Mouse (Mus musculus): Measurements from ENCODE around the gene Ankrd27.
"Not testable (repeated sequence)": the region's sequence is repeated elsewhere in the genome, so short reads cannot be mapped to it uniquely, and the experiment has no call there.

Ankrd27 gene

DNA sequence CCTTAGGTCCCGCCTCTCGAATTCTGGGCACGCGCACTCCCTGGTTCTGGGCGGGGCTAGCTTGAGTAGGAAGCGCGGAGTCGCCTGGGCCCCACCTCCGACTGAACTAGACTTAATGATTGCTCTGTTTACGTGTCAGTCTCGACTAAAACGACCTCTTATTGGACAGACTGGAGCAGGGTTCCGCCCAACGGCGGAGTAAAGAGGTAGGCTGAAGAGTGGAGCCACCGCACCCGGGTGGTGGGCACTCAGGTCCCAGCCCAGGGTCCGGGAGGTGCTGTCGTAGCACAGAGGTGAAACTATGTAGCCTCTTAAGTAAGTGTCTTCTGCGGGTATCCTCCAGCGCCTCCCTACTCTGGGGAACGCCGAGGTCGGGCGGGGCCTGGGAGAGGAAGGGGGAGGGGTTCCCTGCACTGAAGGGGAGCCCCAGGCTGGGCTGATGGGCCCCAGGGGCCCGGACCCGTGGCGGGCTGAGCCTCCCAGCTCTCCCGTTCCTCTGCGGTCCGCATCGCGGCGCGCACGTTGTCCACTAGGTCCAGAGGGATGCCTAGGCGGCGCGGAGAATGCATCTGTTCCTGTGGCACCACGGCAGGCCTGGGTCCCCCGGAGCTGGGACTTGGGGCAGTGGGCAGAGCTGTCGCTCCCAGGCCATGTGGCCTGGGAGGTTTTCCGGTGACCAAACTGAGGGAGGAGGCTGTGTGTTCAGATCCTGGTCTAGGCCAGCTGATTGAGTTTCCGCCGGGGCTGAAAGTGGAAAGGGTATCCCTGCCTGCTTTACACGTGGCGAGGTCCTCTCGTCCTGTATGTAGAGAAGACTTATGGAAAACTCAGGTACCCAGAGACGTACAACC lies at the start of gene Ankrd27:
Ankrd27 (plus strand) TSS at position 190 of the 851 bp plus-strand sequence.
- peak; percentile 92 for DNase-seq

DNA sequence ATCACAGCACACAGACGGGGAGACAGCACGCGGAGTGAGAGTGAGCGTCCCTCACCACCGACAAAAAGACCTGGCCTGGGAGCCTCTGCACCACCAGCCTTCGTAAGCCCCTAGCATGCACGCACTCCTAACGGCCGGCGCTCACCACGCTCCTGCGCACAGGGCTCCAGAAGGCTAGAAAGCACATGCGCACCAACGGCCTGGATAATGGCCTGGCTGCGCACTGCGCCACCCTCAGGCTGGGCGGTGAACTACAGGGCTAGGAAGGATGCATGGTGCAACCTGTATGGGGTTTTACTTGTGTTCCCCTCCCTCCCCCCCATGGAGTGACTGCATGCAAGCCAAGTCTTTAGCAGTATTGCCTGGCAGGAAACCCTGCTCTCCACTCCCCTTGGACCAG lies 48.5 kb upstream of the Ankrd27 start, which contains the start of gene Tdrd12:
Tdrd12 (minus strand) TSS at position 184 of the 400 bp plus-strand sequence.
- no peak for DNase-seq

DNA sequence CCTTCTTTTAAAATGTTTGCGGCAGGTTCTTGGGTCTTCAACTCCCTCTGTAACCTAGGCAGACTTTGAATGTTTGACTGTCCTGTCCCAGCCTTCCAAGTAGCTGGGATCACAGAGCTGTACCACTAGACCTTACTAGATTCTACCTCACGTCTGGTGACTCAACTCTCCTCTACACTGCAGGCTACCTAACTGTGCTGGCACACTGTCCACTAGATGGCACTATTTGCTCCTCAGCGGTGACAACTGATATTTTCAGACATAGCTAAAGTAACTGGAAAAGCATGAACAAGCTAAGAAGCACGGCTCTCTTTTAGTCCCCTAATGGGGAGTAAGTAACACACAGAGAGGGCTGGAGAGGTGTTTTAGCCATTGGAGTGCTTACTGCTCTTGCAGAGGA lies 40.2 kb upstream of the Ankrd27 start:
- DNase-seq: peak; percentile 27

DNA sequence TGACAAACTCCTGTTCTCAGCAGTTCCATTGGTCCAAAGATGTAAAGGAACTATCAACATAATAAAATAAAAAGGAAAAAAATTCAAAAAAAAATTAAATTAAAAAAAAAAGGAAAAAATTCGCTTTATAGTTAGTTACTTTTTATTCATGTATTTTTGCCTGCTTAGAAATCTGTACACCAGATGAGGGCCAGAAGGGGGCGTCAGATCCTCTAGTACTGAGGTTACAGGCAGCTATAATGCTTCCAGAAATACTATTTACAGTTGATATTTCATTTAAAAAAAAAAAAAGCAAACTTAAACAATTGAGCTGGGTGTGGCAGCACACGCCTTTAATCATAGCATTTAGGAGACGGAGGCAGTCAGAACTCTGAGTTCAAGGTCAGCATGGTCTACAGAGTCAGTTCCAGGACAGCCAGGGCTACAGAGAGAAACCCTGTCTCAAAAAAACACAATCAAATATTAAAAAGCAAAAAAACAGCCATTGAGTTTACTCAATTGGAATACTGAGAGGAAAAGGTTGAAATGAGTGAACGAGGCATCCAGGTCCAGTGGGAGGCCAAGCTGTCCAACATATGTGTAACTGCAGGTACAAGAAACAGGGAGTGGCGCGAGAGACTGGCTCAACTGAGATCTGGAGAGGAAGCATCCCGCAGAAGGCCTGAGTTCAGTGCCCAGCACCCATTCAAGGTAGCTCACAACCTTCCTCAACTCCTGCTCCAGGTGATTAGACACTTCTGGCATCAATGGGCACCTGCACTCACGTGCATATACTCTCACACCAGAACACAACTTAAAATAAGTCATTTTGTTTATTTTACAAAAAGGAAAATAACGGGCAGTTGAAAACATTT lies 32.1 kb upstream of the Ankrd27 start:
- peak; percentile 19 for DNase-seq

DNA sequence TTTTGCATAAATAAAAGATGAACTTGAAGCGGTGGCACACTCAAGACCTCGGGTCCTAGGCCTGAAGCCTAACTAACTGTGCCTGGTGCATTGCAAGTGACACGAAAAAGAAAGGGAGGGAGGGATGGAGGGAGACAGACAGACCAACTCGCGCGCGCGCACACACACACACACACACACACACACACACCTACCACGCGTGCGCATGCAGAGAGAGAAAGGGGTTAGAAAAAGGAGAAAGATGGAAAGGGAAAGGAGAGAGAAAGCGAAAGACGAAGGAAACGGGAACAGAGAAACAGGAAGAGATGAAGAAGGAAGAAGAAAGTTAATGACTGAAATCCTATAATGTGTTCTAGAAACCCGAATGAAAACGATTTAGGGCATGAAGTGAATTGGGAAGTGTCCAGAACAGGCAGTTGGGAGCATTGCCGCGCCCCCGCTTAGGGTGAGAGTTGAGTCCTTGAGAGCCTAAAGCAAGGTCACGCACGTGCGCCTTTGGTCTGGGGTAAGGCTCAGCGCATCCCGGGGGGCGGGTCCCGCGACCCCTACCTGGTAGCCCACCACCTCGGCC lies 31.4 kb upstream of the Ankrd27 start:
- peak; percentile 38 for DNase-seq

DNA sequence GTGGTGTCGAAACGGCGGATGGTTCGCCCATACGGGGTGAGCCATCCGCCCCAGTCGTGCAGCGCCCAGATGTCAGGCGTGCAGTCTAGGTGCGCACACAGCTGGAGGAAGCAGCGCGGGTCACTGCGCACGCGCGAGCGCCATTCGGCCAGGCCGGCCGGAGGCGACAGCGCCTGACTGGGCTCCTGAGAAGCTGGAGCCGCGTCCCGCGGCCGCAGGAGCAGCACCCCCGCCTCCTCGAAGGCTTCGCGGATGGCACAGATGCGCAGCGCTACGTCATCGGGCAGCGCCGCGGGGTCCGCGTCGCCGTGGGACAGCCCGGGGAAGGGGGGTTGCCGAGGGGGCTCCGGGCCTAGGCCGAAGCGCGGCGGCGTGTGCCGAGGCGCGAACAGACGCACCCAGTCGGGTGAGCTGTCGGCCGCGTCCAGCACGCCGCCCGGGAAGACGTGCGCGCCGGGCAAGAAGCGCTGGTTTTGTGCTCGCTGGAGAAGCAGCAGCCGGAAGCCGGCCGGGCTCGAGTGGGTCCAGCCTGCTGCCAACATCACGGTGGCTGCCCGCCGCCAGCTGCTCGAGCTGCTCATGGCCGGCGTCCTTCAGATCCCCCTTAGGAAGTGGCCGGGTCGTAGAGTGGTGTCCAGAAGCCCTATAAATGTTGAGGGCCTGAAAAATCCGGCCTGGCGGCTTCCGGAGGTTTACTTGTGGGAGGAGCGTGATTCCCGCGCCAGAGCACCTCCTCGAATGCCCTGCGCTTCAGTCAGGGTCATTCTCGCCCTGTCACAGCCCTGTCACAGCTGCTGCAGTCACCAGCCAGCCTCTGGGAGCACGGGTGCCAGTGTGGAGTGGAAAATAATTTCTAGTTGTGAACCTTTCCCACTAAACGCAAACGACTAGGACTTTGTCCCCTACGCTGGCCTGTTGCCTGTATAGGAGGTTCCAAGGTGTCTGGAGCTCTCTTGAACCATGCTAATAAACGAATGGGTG lies 30.5 kb upstream of the Ankrd27 start:
- DNase-seq: peak; percentile 80

DNA sequence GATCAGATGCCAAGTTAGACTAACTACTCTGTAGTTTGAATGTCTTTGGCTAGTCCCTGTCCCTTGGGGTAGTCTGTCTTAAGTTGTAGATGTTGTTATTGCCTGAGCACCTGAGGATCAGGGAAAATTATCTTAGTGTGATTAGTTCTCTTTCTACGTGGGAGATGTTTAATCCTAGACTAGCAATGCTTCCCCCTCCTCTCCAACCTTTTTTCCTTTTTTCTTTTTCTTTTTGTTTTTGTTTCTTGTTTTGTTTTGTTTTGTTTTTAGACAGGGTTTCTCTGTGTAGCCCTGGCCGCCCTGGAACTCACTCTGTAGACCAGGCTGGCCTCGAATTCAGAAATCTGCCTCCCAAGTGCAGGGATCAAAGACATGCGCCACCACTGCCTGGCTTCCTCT lies 29.8 kb upstream of the Ankrd27 start, which contains the start of gene Nudt19:
Nudt19 (minus strand) TSS at position 100 of the 399 bp plus-strand sequence.
- no peak for DNase-seq

DNA sequence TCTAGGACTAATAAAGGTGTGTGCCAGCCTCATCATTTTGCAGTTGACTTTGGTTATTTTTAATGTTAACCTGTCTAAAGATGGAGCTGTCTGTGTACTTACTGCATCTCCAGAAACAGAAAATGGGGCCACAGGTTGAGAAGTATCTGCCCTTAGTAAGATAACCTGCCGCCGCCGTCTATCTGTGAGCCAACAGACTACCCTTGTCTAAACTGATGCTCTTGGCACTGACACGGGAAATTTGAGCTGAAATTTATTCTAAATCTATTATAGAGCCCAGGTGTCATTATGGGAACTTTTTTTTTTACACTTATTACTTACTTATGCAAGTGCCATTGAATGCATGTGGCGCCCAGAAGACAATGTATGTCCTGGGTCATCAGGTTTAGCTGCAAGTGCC lies 29.1 kb upstream of the Ankrd27 start:
- DNase-seq: no peak

DNA sequence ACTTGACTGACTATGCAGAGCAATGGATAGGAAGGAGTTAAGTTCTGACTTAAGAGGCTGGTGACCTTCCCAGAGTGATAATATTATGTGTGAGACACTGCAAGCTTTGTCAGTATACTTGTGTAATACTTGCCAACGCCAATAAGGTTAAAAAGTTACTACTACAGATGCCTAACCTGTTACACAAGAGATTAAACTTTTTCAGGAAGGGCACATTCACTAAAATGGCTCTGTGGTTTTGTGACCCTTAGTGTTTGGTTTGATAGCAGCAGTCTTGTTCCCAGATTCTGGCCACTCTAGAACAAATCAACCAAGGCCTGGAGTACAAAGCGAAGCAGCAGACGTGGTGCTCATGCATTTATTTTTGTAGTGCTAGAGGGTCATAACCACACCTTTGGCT lies 28.5 kb upstream of the Ankrd27 start:
- DNase-seq: no peak

DNA sequence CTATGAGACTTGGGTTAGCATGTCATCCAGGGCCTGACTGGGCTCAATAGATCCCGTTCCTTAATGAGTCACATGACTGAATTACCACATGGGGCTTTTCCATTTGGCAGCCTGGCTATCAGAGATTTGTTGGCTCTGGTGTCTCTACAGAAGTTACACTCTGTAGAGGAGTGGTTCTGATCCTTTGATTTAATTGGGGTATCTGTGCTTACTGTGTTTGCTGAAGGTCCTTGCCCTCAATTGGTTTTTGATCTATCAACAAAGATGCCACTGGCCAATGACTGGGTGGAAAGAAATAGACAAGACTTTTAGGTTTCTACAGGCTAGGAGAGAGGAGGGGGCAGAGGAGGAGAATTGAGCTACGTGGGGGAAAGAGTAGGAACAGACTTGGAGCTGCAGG lies 27.4 kb upstream of the Ankrd27 start:
- DNase-seq: no peak

DNA sequence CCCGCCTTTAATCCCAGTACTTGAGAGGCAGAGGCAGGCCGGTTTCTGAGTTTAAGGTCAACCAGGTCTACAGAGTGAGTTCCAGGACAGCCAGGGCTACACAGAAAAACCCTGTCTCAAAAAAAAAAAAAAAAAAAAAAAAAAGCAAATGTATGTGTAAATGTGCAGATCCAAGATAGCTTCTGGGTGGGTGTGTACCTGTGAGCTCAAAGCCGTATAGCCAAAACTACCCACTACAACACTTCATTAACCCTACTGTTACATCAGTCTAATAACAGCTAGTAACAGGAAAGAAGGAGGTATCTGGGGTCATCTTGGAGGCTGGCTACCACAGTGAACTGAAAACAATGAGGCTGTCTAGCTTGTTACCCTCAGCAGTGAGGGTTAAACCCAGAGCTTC lies 26.2 kb upstream of the Ankrd27 start:
- DNase-seq: no peak

DNA sequence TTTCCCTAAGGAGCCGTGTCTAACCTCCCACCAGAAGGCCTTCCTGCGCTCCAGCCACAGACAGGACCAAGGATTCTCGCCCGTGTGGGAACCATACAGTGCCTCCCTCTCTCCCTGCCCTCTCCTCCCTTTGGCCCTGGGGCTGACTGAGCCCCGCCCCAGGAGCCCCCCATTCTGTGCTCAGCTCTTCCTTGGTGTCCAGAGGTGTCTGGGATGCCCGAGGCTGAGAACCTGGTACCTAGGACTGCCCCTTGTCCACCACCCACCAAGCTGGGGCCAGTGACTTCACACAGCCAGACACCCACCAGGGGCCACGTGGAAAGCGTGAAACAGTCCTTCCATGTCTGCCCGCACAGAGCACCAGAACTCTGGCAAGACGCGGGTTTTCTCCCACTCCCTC lies 23.0 kb upstream of the Ankrd27 start:
- no peak for DNase-seq

DNA sequence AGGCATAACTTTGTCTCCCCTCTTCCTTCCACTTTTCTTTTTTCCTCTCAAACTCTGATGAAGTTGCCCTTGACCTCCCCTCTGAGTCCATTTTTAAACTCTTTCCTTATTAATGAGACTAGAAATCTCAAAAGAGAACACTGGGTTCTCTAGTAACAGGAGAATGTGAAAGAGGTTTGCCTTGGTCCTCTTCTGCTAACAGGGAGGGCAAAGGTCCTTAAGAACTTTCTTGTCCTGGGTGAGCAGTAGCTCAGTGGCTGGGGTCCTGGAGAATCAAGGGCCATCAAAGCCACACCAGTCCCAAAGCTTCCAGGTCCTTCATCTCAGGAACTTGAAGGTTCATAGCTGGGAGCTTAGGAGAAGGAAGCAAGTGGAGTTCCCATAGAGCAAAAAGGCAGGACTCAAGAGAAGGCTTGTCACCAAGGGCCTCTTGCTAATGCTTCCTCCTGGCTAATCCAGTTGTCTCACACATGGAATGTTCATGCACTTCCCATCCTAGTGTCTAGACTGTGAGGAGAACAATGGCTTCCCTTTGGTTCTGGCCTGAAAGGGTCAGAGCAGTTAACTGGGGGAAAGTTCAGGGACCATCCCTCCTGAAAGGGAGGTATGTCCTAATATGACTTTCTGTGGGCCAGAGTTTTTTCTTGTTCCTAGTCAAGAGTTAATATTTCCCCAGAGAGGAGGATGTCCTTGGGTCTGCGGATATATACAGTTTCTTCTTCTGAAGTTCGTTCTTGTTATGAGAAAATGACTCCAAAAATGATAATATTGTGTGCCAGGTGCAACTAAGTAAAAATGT lies 21.8 kb upstream of the Ankrd27 start:
- no peak for DNase-seq

DNA sequence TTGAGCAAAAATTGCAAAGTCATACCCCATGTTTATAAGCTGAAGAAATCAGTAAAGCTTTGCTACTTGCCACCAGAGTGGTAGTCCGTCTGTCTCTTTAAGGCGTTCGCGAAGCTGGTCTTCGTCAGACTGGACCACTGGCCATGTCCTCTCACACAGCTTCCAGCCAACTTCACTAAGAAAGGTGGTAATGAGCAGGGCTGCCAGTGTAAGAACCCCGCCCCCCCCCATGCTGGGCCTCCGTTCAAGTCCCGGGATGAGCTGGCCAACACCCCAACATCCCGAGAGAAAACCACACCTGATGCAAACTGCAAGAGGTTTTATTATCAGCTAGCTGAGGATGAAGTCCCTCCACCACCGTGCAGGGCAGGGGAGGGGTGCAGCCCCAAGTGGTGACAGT lies 21.2 kb upstream of the Ankrd27 start:
- DNase-seq: not testable (repeated sequence)

DNA sequence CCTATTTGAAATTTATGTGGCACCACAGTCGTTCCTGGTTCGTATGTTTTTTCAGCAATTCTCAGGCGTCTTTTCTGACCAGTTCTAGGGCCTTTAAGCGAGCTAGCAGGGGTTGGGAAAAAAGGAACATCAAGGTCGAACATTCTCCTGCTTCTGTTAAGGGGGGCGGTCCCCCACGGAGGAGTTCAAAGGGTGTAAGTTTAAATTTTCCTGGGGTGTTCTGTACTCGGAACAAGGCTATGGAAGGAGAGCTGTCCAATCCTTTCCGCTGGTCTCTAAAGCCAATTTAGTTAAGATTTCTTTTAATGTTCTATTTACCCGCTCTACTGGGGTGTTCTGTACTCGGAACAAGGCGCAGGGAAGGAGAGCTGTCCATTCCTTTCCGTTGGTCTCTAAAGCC lies 20.1 kb upstream of the Ankrd27 start:
- not testable (repeated sequence) for DNase-seq

DNA sequence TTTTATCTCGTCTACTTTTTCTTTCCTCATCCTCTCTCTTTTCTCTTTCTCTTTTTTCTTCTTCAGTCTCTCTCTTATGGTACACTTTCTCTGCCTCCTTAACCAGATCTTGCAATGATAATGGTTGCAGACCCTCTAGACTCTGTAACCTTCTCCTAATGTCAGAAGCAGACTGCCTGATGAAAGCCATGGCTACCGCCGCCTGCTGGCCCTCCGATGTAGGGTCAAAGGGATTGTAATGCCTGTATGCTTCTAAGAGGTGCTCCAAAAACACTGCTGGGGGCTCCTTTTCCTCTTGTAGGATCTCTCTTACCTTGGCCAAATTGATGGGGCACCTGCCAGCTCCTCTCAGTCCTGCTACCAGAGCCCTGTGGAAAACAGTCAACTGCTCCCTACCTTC lies 16.3 kb upstream of the Ankrd27 start:
- not testable (repeated sequence) for DNase-seq

DNA sequence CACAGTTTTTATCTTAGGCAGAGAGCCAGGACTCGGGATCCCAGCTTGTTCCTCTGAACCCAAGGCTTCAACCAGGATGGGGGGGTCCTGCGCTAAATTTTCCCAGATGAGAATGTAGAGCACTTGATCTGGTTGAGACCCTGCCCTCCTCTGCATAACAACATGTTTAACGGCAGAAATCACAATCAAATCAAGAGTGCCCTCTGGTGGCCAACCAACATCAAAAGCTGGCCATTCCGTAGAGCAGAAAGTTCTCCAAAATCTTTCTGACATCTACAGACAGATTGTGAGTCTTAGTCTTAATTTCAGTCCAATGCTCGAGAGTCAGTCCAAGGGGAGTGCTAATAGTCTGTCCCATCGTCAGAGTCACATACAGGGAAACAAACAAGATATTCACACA lies 15.2 kb upstream of the Ankrd27 start:
- DNase-seq: not testable (repeated sequence)

DNA sequence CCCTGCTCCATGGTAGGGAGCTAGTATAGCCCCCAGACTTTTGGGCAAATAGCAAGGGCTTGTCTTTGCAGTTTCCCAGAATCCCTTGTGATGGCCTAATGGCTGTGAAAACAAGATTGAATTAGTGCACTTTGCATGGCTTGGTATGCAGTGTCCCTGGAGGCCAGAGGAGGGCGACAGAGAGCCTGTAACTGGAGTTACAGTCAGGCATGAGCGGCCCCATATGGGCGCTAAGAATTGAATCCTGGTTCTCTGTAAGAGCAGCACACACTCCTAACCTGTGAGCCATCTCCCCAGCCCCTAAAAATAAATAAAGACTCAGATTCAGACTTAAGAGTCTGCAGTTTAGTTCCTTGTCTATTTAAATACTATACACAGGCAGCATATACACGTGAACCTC lies 6.2 kb upstream of the Ankrd27 start:
- no peak for DNase-seq

DNA sequence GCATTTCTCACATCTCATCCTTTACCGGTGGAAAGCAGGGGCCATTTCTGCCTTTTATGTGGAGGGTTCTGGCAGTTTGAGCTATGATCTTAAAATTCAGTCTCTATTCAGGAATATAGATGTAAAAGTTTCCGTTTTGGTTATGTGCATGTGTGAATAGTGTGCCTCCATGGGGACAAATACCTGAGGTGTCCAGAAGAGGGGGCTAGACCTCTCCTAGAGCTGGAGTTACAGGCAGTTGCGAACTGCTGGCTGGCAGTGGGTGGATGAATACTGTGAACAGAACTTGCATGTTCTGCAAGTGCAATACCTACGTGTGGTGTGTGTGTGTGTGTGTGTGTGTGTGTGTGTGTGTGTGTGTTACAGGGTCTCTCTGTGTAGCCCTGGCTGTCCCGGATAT lies 3.3 kb upstream of the Ankrd27 start:
- no peak for DNase-seq

DNA sequence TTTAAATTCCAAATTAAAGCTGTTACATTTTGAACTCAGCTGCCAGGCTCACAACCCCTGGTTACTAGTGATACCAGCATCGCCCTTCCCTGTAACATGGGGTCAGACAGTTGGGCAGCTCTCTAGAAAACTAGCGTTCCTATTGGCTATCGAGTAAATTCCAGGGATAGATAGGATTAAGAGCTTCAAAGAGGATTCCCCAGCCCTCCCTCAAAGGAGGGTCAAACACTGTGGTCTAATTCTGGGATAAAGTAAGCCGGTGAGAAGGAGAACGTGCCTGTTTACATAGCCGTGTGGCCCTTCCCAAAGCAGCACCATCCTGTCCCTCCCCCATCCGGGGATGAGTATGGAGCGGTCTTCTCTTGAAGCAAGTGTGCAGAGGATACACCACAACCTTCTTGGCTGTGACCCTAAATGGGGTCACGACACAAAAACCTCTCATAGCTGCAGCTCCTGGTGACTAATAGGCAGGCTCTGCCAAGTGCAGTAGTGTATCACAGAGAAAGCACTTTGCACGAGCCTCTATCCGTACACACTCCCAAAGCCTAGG lies 2.5 kb upstream of the Ankrd27 start:
- no peak for DNase-seq

Measured in cerebellum, adult 11 months (tissue).